Mouse (Mus musculus): ENCODE data around the gene Tmem127.
A peak's percentile ranks its signal among the peaks of the same experiment; 100 is the strongest.
"Not testable (repeated sequence)": the region's sequence is repeated elsewhere in the genome, so short reads cannot be mapped to it uniquely, and the experiment has no call there.

Gene Tmem127

DNA sequence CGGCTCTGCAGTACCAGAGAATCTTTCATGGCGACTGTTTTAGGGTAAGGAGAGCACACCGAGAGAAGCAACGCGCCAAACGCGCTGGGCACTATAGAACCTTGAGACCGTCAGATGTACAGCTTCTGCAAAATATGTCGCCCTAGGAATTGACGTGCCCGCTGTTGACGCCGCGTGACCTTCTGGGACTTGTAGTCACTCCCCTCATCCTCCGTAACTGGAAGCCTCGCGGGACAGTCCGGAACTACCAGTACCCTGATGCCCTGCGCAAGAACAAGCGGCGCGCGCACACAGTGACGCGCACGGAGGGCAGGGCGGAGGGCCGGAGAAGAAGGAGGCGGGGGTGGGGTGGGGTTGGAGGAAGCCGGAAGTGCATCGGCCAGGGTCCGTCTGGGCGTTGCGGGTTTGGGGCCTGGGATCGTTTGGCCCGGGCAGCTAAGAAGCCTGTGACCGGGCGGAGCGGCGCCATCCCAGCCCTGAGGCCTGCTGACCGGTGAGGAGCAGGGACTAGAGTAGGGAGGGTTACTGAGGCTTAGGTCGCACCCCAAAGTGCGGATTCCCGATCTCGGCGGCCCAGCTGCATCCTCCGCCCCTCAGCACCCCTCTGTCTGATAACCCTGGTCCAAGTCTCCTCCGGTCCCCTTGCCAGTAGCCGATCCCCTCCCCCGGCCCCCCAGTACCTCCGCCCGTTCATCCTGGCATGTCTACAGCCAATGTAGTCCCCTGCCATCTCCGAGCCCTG, at the start of gene Tmem127, which contains the start of gene Ciao1:
Gene Tmem127, plus strand, starts transcription at position 317 of the 742 bp plus-strand sequence.
Gene Ciao1, minus strand, starts transcription at position 225 of the 742 bp plus-strand sequence.
- peak; percentile 96 to 98 for DNase-seq (ENCODE audit: low spot score in 2 of 2)

DNA sequence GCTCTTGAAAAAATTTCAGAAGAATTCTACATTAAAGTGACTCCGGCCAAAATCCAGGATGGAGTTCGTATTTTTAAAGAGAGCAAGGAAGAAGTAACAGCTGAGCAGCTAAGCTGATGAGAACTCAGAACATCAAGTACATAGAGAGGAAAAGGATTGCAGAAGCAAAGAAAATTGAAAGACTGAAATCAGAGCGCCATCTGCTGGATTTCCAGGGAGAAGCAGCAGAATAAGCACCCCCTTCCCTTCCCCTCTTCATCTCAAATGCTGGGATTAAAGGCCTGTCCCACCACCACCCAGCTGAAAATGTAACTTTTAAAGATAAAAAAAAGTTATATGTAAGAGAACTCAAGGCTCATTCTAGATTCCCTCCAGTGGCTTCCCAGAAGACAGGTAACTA, 42.8 kb upstream of the Tmem127 start:
- DNase-seq (ENCODE audit: low spot score in 2 of 2) = no peak

GRCm38 (mm10) chr2:127205936-127206335, 41.8 kb upstream of the Tmem127 start:
- not testable (repeated sequence) for DNase-seq (ENCODE audit: low spot score in 2 of 2)

GRCm38 (mm10) chr2:127206916-127207315, 40.8 kb upstream of the Tmem127 start:
- DNase-seq (ENCODE audit: low spot score in 2 of 2) = no peak

DNA sequence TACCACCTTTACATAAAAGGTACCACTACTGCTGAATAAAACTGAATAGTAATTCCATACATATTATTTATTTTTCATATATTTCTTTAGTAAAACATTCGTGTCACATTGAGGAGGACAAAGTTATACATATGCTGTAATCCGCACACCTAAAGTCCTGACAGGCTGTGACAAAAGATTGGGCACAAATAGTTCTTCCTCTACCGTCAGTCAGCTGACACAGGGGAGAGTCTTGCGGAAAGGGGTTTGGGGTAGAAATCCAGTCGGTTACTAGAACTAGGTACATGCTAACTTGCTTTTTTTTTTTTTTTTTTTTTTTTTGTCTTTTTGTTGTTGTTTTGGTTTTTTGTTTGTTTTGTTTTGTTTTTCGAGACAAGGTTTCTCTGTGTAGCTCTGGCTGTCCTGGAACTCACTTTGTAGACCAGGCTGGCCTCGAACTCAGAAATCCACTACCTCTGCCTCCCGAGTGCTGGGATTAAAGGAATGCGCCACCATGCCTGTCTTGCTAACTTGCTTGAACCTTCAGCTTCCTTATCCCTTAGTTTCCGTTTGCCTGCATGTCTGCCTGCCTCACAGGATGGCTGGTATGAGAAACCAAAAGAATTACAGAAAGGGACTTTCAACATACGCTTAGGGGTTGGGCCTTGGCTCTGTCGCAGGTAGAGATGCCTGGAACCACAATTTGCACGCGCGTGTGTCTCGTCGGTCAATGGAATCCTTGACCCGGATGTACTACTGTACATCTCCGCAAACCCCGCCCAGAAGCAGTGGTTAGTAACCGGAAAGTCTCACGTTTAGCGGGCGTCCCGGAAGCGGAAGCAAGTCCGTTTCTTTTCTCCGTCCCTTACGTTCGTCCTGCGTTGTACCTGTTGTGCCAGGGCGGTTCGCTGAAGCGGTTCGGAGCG, 39.9 kb upstream of the Tmem127 start, which contains the start of the genes 1810024B03Rik and Snrnp200:
Gene 1810024B03Rik, minus strand, starts transcription at position 734 of the 905 bp plus-strand sequence.
Gene Snrnp200, plus strand, starts transcription at position 840 of the 905 bp plus-strand sequence.
- DNase-seq (ENCODE audit: low spot score in 2 of 2) = peak; percentile 88 to 92

DNA sequence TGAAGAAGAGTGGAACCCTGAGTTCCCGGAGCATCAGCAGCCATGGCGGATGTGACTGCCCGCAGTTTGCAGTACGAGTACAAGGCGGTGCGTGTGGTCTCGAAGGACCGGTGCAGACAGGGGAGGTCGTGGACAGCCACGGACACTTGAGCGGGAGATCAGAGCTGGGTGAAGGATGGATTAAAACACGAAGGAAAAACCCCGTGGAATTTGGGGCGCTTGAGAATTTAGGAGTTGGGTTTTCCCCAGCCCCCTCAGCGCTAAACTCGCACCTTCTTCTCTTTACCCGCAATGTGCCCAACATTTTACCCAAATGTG, 39.3 kb upstream of the Tmem127 start:
- DNase-seq (ENCODE audit: low spot score in 2 of 2) = no peak

DNA sequence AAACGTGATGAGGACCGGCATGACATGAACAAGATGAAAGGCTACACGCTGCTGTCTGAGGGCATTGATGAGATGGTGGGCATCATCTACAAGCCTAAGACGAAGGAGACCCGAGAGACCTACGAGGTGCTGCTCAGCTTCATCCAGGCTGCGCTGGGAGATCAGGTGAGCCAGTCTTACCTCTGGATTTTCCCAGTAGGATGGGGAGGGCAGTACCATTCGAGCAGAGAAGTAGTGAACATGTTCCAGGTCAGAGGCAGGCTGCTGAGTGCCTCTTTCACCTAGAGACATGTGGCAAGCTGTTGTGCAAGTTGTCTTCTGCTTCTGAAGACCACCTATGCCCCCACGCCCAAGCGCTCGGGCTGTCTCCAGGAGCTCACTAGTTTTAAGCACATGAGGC, 37.0 kb upstream of the Tmem127 start:
- DNase-seq (ENCODE audit: low spot score in 2 of 2) = no peak

GRCm38 (mm10) chr2:127217746-127218145, 30.0 kb upstream of the Tmem127 start:
- no peak for DNase-seq (ENCODE audit: low spot score in 2 of 2)

DNA sequence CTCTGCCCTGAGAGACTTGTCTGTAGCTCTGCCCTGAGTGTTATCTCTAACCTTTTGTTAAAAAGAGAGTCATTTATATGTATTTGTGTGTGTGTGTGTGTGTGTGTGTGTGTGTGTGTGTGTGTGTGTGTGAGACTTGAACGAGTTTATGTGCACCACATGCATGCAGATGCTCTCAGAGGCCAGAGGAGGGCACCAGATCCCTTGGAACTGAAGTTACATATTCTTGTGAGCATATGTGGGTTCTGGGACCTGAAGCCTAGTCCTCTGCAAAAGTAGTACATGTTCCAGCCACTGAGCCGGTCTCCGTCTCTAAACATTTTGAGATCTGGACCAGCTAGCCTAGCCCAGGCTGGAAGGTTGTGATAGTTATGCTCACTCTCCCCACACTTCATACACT, 22.4 kb upstream of the Tmem127 start:
- no peak for DNase-seq (ENCODE audit: low spot score in 2 of 2)

GRCm38 (mm10) chr2:127237897-127238610, 9.7 kb upstream of the Tmem127 start:
- DNase-seq (ENCODE audit: low spot score in 2 of 2) = no peak

DNA sequence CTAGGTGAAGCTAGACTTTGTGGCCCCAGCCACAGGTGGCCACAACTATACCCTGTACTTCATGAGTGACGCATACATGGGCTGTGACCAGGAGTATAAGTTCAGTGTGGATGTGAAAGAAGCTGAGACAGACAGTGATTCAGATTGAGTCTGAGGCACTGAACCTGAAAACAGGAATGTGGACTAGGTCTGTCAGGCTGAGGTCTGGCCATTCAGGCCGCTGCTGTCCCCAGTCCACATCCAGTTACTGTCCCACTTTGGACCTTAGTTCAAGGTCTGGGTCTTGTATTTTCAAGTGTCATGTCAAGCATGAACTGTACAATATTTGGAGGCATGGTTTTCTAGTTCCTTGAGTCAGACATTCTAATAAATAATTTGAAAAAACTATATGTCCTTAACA, 7.6 kb upstream of the Tmem127 start:
- DNase-seq (ENCODE audit: low spot score in 2 of 2) = no peak

- peak in 1 of 2 experiments; percentile 47 for DNase-seq (ENCODE audit: low spot score in 2 of 2)
Observed at GRCm38 (mm10) chr2:127248334-127249004, 761 bp downstream of the Tmem127 start.

DNA sequence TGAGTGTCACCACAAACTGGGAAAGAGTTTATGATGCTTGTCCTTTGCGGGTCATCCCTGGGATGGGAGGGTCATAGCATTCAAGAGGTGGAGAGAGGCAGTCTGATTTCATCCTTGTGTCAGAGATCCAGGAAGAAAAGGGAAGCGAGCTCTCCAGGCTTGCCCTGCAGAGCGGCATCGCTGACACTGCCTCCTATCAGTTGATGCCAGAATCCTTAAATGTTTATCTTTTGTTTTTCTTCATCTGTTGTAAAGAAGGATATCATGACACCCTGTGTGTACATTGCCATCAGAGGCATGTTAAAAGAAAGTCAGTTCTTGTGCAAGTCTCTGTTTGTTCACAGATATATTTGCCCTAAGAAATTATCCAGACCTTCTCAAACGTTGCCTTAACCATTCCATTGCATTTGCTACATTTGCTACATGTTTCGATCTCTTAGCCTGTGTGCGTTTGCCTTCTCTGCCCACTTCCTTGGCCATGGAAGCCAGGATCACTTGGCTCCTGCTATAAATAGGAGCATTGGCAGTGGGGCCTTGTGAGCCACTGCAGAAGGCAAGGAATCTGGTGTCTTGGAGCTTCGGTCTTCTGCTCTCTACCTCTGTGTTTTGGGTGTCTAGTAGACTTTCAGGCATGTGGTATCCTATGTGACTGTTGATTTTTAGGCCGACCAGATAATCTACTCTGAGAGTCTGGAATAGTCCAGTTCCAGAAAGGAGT, 2.7 kb downstream of the Tmem127 start:
- no peak for DNase-seq (ENCODE audit: low spot score in 2 of 2)

- no peak for DNase-seq (ENCODE audit: low spot score in 2 of 2)
Observed at GRCm38 (mm10) chr2:127251457-127251856, 3.7 kb downstream of the Tmem127 start.

GRCm38 (mm10) chr2:127251880-127252527, 4.3 kb downstream of the Tmem127 start:
- DNase-seq (ENCODE audit: low spot score in 2 of 2) = no peak

DNA sequence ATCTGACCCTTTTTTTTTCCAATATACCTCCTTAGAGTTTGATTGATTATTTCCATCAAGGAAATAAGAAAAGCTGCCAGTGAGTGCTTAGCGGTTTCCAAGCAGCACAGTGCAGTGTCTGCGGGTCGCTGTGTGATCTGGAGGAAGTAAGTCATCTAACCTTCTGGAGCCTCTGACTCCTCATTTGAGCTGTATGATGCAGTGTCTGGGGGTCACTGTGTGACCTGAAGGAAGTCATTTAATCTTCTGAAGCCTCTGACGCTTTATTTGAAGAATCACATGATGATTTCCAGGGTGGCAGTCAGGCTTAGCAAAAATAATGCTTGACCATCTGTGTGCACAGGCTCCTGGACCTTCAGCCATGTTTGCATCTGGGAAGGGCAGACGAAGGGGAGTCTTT, 5.1 kb downstream of the Tmem127 start:
- DNase-seq (ENCODE audit: low spot score in 2 of 2) = no peak

- DNase-seq (ENCODE audit: low spot score in 2 of 2) = no peak
Observed at GRCm38 (mm10) chr2:127254604-127255134, 7.0 kb downstream of the Tmem127 start.

DNA sequence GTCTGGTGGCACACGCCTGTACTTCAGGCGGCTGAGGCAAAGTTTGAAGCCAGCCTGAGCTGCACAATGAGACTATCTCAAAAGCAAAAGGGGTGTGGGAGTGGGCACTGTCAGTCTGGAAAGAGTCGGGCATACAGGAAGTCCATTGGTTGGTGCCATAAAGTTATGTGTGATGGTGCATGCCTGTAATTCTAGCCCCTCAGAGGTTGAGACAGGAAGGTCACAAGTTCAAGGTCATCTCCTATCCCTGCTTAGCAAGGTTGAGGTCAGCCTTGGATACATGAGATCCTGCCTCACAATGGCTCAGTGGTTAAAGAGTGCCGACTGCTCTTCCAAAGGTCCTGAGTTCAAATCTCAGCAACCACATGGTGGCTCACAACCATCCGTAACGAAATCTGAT, 7.6 kb downstream of the Tmem127 start:
- no peak for DNase-seq (ENCODE audit: low spot score in 2 of 2)

DNA sequence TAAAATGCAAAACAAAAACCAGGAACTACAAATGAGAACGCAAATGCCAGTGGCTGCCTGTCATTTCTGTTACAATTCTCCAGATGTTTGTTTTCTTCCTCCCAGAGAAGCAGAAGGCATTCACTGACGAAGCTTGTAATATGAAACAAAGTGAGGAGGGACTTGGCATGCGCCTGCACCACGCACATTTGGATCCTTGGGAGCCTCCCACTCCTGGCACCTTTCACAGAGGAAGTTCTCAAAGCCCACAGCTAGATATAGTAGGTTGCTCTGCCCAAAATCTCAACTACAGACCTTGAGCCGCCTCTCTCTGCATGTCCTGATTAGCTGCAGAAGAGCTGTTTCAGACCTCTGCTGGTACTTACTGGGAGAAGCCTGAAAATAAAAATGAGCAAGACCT, 11.6 kb downstream of the Tmem127 start:
- DNase-seq (ENCODE audit: low spot score in 2 of 2) = no peak

DNA sequence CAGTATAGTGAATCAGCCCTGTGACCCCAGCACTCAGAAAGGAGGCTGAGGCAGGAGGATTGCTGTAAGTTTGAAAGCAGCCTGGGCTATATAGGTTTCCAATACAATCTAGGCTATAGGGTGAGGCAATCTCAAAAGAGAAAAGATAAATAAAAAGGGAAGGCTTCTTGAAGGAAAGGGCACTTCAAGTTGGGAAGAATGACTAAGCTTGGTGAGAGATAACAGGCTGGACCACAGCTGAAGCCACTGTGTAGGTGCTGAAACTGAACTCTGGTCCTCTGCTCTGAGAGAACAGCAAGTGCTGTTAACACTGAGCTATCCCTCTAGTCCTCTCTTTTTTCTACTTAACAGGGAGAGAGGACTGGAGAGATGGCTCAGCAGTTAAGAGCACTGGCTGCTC, 14.8 kb downstream of the Tmem127 start:
- no peak for DNase-seq (ENCODE audit: low spot score in 2 of 2)
